Mouse (Mus musculus) lung, postnatal 14 days (tissue): ENCODE results near the gene Ccdc78.
A peak's percentile ranks its signal among the peaks of the same experiment; 100 is the strongest.
"Not testable (repeated sequence)": the region's sequence is repeated elsewhere in the genome, so short reads cannot be mapped to it uniquely, and the experiment has no call there.

Source experiments
- DNase-seq: peaks from one replicate; pipeline ENCODE4 v3.0.0; 2021

Gene Ccdc78

DNA sequence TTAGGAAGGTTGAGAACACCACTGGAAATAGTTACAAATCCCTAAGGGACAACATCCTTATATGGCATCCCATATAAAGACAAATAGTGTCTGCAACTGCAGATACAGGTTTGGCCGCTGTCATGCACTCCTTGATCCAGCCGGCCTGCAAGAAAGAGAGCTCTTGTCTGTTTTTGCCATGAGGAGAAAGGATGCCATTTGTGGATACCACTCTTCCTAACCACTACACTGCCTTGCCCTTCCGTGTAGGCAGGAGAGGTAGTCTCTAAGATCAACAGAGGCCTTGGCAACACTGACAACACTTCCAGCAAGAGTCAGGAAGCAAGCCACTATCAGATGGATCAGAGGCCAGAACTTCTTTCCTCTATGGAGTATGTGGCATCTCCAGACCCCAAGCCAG, at the start of gene Ccdc78:
Ccdc78 (plus strand) TSS at position 301 of the 400 bp plus-strand sequence.
- no peak for DNase-seq

- no peak for DNase-seq
These were observed 47.5 kb upstream of the Ccdc78 start for GRCm38 (mm10) chr17:25738861-25739260.

DNA sequence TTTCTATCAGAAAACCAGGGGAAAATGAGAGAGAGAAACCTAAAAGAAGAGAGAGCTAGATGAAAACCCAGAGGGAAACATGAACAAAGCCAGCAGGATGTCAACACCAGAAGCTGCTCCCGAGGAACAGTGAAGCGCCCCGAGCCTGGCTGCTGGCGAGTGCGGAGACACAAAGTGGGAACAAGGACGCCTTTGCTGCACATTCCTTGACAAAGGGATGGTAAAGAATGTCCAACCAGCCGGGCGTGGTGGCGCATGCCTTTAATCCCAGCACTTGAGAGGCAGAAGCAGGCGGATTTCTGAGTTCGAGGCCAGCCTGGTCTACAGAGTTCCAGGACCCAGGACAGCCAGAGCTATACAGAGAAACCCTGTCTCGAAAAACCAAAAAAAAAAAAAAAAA, 44.9 kb upstream of the Ccdc78 start:
- not testable (repeated sequence) for DNase-seq

- no peak for DNase-seq
These were observed 42.5 kb upstream of the Ccdc78 start for GRCm38 (mm10) chr17:25743831-25744230.

- no peak for DNase-seq
These were observed 42.1 kb upstream of the Ccdc78 start for GRCm38 (mm10) chr17:25744311-25744710.

GRCm38 (mm10) chr17:25748238-25748637, 38.1 kb upstream of the Ccdc78 start:
- DNase-seq: no peak

DNA sequence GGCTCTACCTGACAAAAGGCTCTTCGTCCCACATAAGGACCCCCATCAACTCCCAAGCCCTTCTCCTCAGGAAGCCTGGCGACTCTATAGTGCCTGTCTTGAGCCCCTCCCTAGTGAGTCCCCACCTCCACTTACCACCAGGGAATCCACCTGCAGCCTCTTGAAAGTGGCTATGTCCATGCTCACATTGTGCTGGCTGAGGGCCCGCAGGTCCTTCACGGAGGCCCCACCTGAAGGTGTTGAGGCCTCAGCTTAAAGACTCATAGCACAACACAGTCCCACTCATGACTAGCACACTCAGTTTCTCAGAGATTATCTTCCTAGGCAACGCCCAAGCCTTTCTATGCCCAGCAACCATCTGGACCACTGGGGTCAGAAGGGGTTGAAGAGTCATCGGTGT, 37.1 kb upstream of the Ccdc78 start:
- no peak for DNase-seq

DNA sequence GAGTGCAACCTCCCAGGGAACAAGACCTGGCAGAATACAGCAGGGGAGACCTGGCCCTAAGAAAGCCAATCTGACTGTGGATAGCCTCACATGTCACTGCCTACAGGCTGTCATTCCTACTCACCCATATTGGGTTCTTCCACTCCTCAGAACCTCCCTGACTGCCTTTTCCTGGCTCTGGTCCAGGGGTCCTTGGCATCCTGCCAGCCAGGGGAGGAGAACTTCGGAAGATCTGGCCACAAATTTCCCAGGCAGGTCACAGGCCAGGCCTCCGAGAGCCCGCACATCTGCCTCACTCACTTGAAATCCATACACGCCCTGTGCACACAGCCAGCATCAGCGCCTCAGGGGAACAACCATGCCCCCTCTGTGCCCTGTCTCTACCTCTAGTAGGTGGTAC, 34.9 kb upstream of the Ccdc78 start:
- peak; percentile 57 for DNase-seq

DNA sequence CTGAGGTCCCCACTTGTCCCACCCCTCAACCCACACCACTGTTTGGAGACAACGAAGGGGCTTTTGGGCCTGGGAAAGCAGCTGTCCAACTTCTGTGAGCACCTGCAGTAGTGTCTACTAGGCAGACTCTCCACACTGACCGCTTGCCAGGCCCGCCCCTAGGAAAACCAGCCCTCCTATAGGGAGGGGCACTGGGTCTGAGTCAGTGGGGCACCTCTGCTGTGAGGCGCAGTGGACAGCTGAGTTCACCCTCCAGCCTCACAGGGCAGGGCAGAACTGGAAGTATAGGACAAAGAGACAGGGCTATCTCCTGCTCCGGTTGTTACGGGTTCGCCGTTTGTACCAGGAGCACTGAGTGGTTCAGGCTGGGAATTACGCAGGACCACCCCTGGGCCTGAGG, 32.1 kb upstream of the Ccdc78 start, which contains the start of gene Msln:
Msln (minus strand) TSS at position 138 of the 400 bp plus-strand sequence.
- DNase-seq: no peak

DNA sequence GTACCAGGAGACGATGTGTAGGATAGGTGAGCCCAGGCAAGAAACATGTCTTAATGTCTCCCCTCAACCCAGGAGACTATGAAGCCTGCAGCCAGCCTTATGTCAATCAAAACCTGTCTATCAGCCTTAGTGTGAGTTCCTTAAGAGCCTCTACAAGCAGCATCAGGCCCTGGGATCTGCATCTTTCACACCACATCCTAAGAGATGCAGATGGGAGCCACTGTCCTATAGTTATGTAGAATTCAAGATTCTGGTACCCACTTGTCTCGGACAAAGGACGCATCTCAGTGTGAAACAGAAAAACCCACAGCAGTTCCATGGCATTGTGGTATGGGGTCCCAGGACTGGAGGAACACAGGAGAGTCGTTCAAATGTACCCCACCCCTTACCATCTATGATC, 31.3 kb upstream of the Ccdc78 start:
- DNase-seq: no peak

DNA sequence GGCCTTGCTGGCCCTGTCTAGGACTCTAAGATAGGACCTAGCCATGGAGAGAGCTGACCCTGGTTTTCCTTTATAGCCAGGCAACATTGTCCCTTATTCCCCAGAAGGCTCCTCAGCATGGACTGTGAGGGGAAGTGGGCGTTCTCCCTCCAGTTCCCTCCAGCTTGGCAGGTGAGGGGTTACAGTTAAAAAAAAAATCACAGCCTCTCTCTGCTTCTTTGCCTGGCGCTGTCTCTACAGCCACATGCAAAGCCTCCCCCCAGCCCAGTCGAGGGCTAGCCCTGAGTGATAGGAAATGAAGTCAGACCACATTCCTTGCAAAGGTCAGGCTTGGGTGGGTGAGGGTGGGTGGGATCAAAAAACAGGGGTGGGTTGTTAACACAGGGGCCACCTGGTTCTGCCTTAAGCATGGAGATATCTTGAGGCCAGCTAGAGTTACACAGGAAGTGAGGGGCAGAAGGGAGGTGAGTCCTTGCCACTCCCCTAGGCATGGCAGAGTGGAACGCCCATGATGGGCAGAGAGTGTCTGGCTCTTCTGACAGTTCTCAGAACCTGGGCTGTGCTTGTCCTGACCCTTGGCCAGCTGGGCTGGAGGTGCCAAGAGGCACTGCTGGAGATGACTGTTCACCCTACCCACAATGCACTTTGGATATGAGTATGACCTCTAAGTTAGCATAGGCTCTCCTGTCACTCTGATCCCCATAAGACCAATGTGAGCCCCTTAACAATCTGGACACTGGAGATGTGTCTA, 30.6 kb upstream of the Ccdc78 start:
- no peak for DNase-seq

DNA sequence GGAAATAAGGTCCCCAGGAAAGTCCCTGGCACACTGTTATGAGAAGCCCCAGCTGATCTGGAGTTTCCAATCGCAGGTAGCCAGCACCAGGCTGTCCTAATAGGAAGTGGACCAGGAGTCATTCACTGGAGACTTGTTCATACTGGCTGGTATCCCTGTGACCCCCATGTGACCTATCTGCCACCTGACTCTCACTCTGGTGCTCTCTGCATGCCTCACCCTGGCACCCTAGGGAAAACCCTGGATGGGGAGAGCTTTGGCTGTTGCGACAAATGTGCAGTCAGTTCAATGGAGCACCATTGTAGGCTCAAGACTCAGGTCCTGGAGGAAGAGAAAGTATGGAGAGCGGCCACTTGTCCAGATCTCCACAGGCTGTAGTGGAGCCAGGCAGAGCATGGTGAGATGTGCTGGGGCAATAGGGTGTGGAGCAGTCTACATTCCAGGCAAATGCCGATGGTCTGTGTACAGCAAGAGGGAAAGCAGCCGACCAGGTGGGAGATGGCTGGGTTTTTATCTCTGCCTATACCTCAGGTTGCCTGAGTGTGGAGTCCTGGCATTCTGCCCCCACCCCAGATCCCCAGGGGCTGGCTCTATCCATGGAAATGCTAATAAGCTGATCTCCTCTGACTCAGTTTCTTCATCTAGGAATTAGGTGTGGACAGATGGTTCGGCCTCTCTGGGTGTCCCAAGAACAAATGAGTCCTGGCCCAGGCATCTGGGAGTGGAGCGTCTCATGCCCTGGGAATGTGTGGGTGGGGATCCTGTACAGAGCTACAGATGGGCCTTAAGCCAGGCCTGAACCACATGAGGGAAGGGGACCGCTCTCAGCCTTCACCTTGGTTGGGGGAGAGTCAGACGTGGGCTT, 29.8 kb upstream of the Ccdc78 start:
- no peak for DNase-seq

- DNase-seq: no peak
These were observed 28.7 kb upstream of the Ccdc78 start for GRCm38 (mm10) chr17:25757691-25758090.

DNA sequence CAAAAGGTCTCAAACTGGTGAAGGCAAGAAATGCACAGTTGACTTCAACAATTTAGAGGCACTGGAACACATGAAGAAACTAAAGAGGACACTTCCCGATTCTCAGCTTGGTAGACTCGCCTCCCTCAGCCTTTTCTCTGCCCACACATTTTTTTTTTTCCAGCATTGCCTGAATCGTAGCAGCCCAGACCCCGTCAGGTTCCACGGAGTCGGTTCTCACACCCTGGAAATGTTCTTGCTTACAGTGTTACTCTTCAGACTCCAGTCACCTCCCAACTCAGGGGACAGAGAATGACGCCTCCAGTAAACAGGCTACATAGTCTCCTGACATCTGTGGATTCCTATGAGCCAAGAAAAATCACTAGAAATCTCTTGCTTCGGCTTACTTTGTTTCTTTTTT, 26.2 kb upstream of the Ccdc78 start:
- no peak for DNase-seq

DNA sequence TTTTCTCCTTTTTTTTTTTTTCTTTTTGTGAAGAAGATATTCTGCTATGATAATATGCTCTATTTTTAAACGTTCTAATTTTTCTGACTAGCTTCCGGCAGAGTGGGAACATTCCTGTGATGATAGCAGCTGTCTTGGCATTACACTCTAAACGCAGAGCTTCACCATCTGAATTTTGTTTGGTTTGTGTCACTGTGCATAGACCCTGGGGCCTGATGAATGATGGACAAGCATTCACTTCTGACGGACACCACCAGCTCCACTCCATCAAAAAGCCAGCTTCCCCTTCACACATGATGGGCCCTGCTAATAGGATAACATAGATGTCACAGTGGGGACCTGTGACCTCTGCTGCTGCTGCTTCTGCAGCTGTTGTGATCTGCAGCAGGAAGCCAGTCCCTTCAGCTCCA, 24.8 kb upstream of the Ccdc78 start:
- no peak for DNase-seq

DNA sequence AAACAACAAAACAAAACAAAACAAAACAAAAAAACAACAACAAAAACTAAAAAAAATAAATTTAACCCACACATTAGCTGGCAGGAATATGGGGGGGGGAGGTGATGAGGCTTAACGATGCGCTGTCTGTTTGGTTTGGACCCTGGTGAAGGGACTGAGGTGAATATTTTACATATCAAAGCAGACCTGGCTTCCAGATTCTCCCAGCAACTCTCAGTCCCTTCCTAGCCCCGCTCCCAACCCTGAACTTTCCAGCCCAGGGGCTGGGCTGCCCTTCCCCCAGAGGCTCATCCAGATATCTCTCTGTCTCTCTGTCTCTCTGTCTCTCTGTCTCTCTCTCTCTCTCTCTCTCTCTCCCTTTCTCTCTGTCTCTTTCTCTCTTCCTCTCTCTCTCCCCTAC, 23.8 kb upstream of the Ccdc78 start:
- DNase-seq: no peak

- no peak for DNase-seq
These were observed 20.5 kb upstream of the Ccdc78 start for GRCm38 (mm10) chr17:25765886-25766285.

- no peak for DNase-seq
These were observed 17.0 kb upstream of the Ccdc78 start for GRCm38 (mm10) chr17:25769331-25769730.

- peak; percentile 99 for DNase-seq
These were observed 12.7 kb upstream of the Ccdc78 start, which contains the start of gene Narfl for GRCm38 (mm10) chr17:25773549-25774120. TSS of gene Narfl (plus strand) at chr17:25773776.

DNA sequence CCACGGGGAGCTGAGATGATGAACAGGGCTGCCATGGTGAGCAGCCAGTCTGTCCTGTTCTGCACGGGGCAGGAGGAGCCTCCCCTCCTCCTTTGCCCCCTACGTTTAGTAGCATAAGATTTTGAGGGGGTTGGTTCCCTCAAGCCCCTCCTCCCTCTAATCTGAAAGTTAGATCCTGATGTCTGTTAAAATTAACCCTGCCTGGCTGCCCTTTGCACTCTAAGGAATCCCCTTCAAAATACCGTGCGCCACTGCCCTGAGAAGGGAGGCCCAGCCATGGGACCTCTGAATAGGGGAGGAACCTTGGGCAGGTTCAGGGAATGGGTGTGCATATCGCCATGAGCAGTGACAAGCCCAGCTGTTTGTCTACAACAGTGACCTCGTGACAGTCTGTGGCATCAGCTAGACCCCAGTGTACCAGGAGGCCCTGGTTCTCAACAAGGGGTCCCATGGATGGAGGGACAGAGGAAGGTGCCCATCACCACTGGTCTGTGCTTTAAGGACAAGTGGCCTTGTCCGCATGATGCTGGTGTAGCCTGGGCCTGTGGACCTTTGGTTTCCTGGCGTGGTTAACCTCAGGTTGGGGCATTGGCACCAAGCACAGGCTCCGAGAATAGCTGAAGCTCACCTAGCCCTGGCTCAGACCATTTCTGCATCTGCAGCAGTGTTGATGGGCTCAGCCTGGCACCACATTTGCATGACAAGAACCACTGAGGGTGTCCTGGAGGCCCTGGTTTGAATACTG, 10.9 kb upstream of the Ccdc78 start:
- no peak for DNase-seq

DNA sequence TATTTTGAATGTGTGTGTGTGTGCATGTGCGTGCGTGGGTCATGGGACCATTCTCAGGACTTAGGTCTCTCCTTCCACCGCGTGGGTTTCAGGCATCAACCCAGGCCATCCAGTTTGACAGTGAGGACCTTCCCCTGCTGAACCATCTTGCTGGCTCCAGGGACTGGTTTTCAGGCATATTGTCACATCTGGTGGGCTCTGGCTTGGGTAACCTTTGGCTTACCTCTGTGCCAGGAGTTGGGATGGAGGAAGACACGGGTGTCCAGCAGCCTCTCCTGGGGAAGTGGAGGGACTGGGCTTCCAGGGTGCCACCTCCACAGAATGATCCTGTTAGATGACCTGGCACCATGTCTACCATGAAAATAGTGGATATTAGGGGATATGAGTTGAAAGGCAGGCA, 8.4 kb upstream of the Ccdc78 start:
- DNase-seq: no peak

DNA sequence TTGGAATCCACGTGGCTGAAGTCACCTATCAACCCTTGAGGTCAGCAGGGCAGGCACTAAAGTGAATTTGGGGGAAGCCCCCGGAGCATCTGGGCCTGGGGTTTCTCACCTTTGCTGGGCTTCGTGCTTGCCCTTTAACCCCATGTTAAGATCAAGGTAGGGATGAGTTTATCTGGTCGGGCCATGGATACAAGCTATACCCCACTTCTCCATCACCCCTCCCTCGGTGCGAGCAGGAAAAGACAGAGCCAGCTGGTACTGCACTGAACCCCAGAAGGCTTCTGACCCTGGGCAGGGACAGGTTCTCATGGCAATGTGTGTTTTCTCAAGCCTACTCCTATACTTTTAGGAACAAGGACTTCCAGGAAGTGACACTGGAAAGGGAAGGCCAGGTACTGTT, 5.0 kb upstream of the Ccdc78 start:
- no peak for DNase-seq

DNA sequence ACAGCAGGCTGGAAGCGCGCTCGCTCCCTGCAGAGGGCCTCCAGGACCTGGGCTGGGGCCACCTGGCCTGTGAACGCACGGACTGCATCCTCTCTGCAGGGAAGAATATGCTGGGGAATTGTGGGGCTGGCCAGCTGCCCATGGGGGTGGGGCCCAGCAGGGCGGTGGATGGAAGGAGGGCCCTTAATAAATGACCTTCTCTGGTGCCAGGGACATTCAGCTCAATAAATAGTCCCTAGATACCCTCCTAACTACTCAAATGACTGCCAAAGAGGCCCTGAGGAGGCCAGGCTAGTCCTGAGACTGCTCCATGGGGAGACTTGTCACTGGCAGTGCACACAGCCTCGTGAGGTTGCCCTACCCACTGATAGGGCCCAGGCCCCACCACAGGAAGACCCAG, 3.3 kb upstream of the Ccdc78 start:
- no peak for DNase-seq
